Mouse (Mus musculus): ENCODE measurements at regions not wholly inside any gene's neighbourhood (a gene's known extent, or its start where the extent isn't known, plus 50 kb on each side); places are given as distances from the start of the nearest gene placed in this dataset.

DNA sequence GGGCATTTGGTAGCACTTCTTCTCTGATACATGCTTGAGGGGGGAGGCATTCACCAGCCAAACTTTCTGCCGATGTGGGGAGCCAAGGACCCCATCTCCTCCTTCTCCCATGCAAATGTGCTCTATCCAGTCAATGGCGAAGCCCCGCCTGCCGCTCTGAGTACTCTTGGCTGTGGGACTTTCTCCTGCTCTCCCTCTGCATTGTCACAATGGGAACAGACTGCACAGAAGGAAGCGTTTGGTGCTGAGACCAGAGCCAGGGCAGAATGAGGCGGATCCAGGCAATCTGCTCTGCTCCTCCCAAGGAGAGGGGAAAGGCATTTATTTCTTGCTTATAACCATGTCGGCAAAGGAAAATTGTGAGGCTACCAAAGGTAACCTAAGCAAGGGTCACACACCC lies 123.1 kb downstream of the Sec61b start:
- WGBS, result 77% methylated on average over 7 of the region's 7 CpGs
- peaks cover 14% of the 10 kb centered on the region for H3K4me1 ChIP-seq (ENCODE audit: control insufficient read depth, insufficient read depth)
- H3K4me2 ChIP-seq (ENCODE audit: low read depth, low read length), result no peak overlapping the region
- H3K27ac ChIP-seq (ENCODE audit: low read depth), result no peak overlapping the region
- DNase-seq (ENCODE audit: low spot score), result no peak
- H3K9me3 ChIP-seq (replicated peaks; ENCODE audit: control insufficient read depth, low read length), result no peaks in the 10 kb centered on the region
- no peak for ATAC-seq (ENCODE audit: insufficient read depth, low read depth)
- H3K27me3 ChIP-seq (ENCODE audit: control insufficient read depth, insufficient read depth, low read length), result no peaks in the 10 kb centered on the region
- H3K4me3 ChIP-seq (ENCODE audit: low read depth, low read length), result no peak overlapping the region
- TF ChIP-seq EP300 (IDR thresholded peaks at IDR 0.05; ENCODE audit: low read depth) (no peak), CTCF (IDR thresholded peaks at IDR 0.05; ENCODE audit: low read depth) (no peak)
- H3K9ac ChIP-seq (replicated peaks; ENCODE audit: low read depth, low read length), result no peak overlapping the region
- no peaks in the 10 kb centered on the region for H3K36me3 ChIP-seq (replicated peaks; ENCODE audit: control insufficient read depth, insufficient read depth, low read length)

DNA sequence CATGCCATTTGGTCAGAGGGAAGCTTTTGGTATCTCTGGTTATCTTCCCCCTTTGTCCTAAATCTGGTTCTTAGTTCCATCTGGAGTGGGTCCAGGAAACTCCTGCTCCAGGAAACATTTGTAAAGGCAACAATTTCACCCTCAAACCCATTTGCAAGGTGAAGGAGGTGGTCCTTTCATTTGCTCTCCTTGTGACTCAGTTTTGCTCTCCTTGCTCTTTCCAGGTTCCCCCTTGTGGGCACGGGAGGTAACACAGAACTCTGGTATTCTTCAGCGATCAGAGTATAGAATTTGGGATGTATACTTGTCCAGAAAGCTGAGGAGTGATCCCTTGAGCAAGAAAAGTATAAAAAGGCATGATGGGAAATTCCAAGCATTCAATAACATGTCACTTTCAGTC lies 123.8 kb downstream of the Sec61b start:
- Histone ChIP-seq H3K4me3 (ENCODE audit: low read depth, low read length) (no peak overlapping the region), H3K9me3 (replicated peaks; ENCODE audit: control insufficient read depth, low read length) (no peaks in the 10 kb centered on the region), H3K9ac (replicated peaks; ENCODE audit: low read depth, low read length) (no peak overlapping the region), H3K27ac (ENCODE audit: low read depth) (no peak overlapping the region), H3K4me2 (ENCODE audit: low read depth, low read length) (no peak overlapping the region), H3K27me3 (ENCODE audit: control insufficient read depth, insufficient read depth, low read length) (no peaks in the 10 kb centered on the region), H3K36me3 (replicated peaks; ENCODE audit: control insufficient read depth, insufficient read depth, low read length) (no peaks in the 10 kb centered on the region), H3K4me1 (ENCODE audit: control insufficient read depth, insufficient read depth) (peaks cover 12% of the 10 kb centered on the region)
- no peak for TF ChIP-seq EP300 (IDR thresholded peaks at IDR 0.05; ENCODE audit: low read depth)
- TF ChIP-seq CTCF (IDR thresholded peaks at IDR 0.05; ENCODE audit: low read depth), result peak; percentile 65
- WGBS, result 48% methylated on average over 2 of the region's 2 CpGs
- no peak for ATAC-seq (ENCODE audit: insufficient read depth, low read depth)
- DNase-seq (ENCODE audit: low spot score), result no peak

DNA sequence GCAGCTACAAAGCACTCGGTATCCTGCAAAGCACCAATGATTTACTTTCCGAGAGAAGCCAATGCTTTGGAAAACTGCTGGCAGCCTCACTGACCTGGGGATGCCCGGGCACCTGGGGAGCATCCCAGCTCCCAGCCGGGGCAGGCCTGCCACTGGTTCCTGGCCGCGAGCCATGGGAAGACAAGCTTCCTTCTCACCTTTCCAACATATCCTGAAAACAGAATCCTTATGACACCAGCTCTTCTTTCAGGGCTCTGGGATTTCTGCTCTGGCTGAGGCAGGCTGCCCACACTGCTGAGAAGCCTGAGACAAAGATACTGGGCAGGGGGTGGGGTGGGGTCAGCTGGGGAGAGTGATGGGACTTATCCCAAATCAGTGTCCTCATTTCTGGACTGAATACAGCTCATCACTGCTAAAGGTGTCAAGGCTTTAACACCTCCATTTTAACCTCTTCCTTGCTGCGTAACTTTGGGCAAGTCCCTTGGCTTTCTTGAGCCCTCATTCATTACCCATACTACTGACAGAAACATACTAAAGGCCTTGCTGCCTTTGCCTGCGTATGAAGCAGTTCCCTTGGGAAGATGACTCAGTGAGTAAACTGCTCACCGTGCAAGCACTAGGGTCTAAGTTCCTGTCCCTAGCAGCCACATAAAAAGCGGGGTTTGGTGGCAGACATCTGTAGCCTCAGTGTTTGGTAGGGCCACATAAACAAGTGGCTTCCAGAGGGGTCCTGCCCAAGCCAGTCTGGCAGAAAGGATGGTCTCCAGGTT lies 127.0 kb downstream of the Sec61b start:
- H3K4me1 ChIP-seq (ENCODE audit: control insufficient read depth, insufficient read depth), result peaks cover 17% of the 10 kb centered on the region; the same call in 1 of the 2 replicates
- WGBS, result 79% methylated on average over 10 of the region's 10 CpGs
- H3K4me3 ChIP-seq (ENCODE audit: low read depth, low read length), result no peak overlapping the region
- H3K27me3 ChIP-seq (ENCODE audit: control insufficient read depth, insufficient read depth, low read length), result no peaks in the 10 kb centered on the region
- ATAC-seq (ENCODE audit: insufficient read depth, low read depth) (no peak), DNase-seq (ENCODE audit: low spot score) (no peak)
- H3K36me3 ChIP-seq (replicated peaks; ENCODE audit: control insufficient read depth, insufficient read depth, low read length), result no peaks in the 10 kb centered on the region
- H3K9me3 ChIP-seq (replicated peaks; ENCODE audit: control insufficient read depth, low read length), result no peaks in the 10 kb centered on the region
- H3K9ac ChIP-seq (replicated peaks; ENCODE audit: low read depth, low read length), result no peak overlapping the region
- no peak for TF ChIP-seq EP300 (IDR thresholded peaks at IDR 0.05; ENCODE audit: low read depth)
- TF ChIP-seq CTCF (IDR thresholded peaks at IDR 0.05; ENCODE audit: low read depth), result no peak
- H3K27ac ChIP-seq (ENCODE audit: low read depth), result no peak overlapping the region
- H3K4me2 ChIP-seq (ENCODE audit: low read depth, low read length), result no peak overlapping the region

DNA sequence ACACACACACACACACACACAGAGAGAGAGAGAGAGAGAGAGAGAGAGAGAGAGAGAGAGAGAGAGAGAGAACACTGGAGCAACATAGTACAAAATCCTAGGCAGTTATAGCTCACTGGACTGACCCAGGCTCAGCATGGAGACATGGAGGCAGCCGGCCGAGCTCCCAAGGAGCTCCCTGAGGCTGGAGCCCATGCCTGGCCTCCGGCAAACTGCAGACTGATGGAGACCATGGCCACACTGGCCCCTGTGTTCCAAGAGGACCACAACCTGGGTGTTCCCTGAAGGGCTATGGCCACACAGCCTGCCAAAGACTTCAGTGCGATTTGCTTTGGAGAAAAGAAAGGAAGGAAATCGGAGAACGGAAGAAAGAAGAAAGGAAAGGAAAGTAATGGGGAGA lies 128.9 kb downstream of the Sec61b start:
- H3K4me2 ChIP-seq (ENCODE audit: low read depth, low read length), result peak overlapping the region; percentile 60
- H3K9ac ChIP-seq (replicated peaks; ENCODE audit: low read depth, low read length), result peak overlapping the region; percentile 51
- H3K4me3 ChIP-seq (ENCODE audit: low read depth, low read length), result peak overlapping the region; percentile 38
- H3K36me3 ChIP-seq (replicated peaks; ENCODE audit: control insufficient read depth, insufficient read depth, low read length), result no peaks in the 10 kb centered on the region
- no peaks in the 10 kb centered on the region for H3K9me3 ChIP-seq (replicated peaks; ENCODE audit: control insufficient read depth, low read length)
- peak; percentile 55 for ATAC-seq (ENCODE audit: insufficient read depth, low read depth)
- no peaks in the 10 kb centered on the region for H3K27me3 ChIP-seq (ENCODE audit: control insufficient read depth, insufficient read depth, low read length)
- peak overlapping the region; percentile 91 for H3K27ac ChIP-seq (ENCODE audit: low read depth)
- peaks cover 17% of the 10 kb centered on the region; the same call in 1 of the 2 replicates for H3K4me1 ChIP-seq (ENCODE audit: control insufficient read depth, insufficient read depth)
- TF ChIP-seq CTCF (IDR thresholded peaks at IDR 0.05; ENCODE audit: low read depth) (no peak), EP300 (IDR thresholded peaks at IDR 0.05; ENCODE audit: low read depth) (no peak)
- DNase-seq (ENCODE audit: low spot score), result no peak
- 28% methylated on average over 6 of the region's 6 CpGs for WGBS

DNA sequence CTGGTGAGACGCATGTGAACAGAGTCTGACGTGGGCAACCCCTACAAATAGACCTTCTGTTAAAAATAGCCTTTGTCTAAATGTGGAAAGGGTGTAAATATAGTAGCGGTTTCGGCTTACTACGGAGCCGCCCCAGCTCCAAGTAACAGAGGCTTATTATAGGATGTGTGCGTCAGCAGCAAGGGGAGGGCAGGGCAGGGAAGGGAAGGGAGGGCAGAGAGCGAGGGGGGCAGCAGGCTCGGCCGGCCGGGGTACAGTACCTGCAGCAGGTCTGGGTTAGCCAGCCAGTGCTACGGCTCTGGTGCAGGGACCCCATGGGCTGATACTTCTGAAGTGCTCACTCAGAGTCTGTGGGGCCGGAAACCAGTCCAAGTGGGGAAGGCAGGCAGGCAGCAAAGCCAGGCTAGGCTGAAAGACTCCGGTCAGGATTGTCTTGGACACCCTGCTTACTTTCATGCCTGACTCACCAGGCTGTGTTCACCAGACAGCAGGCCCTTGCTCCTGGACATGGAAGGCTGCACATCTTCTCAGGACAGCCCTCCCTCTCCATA lies 129.5 kb downstream of the Sec61b start:
- ATAC-seq (ENCODE audit: insufficient read depth, low read depth), result peak; percentile 94
- Histone ChIP-seq H3K9ac (replicated peaks; ENCODE audit: low read depth, low read length) (peak overlapping the region; percentile 51; the same call in 1 of the 2 replicates), H3K9me3 (replicated peaks; ENCODE audit: control insufficient read depth, low read length) (no peaks in the 10 kb centered on the region), H3K27ac (ENCODE audit: low read depth) (peak overlapping the region; percentile 91), H3K27me3 (ENCODE audit: control insufficient read depth, insufficient read depth, low read length) (no peaks in the 10 kb centered on the region), H3K4me2 (ENCODE audit: low read depth, low read length) (peak overlapping the region; percentile 60), H3K36me3 (replicated peaks; ENCODE audit: control insufficient read depth, insufficient read depth, low read length) (no peaks in the 10 kb centered on the region), H3K4me1 (ENCODE audit: control insufficient read depth, insufficient read depth) (peaks cover 17% of the 10 kb centered on the region; the same call in 1 of the 2 replicates), H3K4me3 (ENCODE audit: low read depth, low read length) (peak overlapping the region; percentile 38)
- TF ChIP-seq CTCF (IDR thresholded peaks at IDR 0.05; ENCODE audit: low read depth) (no peak), EP300 (IDR thresholded peaks at IDR 0.05; ENCODE audit: low read depth) (no peak; the same call in 1 of the 2 replicates)
- WGBS, result 11% methylated on average over 14 of the region's 14 CpGs
- DNase-seq (ENCODE audit: low spot score), result peak; percentile 94

Data from heart, postnatal 0 days (tissue).